Mouse (Mus musculus): Measurements from ENCODE around the gene Olfr1436.
"Not testable (repeated sequence)": the region's sequence is repeated elsewhere in the genome, so short reads cannot be mapped to it uniquely, and the experiment has no call there.

The Olfr1436 gene

GRCm38 (mm10) chr19:12299030-12299429 is at the start of gene Olfr1436:
Gene Olfr1436 (minus strand): TSS chr19:12299130.
- in situ Hi-C loops (cut with MboI; ENCODE audit: low sequenced_read_pairs), result not testable (repeated sequence)

DNA sequence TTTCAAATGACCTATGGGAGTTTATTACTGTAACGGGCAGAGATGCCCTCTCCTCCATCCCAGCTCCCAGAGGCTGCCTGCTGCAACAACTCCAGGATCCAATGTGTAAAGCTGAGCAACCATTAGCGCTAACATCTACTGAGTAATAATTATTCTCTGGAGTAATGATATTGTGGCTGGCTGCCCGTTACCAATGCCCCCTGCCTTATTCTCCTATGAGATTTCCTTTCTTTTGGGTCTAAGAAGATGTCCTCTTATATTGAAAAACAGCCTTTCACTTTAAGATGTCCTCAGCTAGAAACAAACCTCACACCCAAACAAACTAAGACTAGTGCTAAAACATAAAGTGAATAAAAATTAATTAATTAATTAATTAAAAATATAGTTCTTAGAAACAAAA is 36.9 kb upstream of the Olfr1436 start, which contains the start of gene Olfr1438-ps1:
Gene Olfr1438-ps1 (minus strand): TSS at position 101 of the 400 bp plus-strand sequence.
- in situ Hi-C loops (cut with MboI; ENCODE audit: low sequenced_read_pairs), result no loop called here

- in situ Hi-C loops (cut with MboI; ENCODE audit: low sequenced_read_pairs), result no loop called here
These were observed 26.1 kb upstream of the Olfr1436 start, which contains the start of gene Olfr1437 for GRCm38 (mm10) chr19:12325001-12325400. Gene Olfr1437 (minus strand): TSS chr19:12325101.

- in situ Hi-C loops (cut with MboI; ENCODE audit: low sequenced_read_pairs), result no loop called here
These were observed 6.0 kb downstream of the Olfr1436 start for GRCm38 (mm10) chr19:12292979-12293378.

GRCm38 (mm10) chr19:12279554-12279953 is 19.4 kb downstream of the Olfr1436 start, which contains the start of gene Olfr1434:
Gene Olfr1434 (plus strand): TSS chr19:12279854.
- in situ Hi-C loops (cut with MboI; ENCODE audit: low sequenced_read_pairs), result no loop called here

- in situ Hi-C loops (cut with MboI; ENCODE audit: low sequenced_read_pairs), result no loop called here
These were observed 38.2 kb downstream of the Olfr1436 start, which contains the start of gene Olfr235 for GRCm38 (mm10) chr19:12260732-12261131. Gene Olfr235 (plus strand): TSS chr19:12261032.

All from CH12F3 (cell line).